Mouse (Mus musculus) stomach, postnatal 0 days (tissue): Measurements from ENCODE around the gene Nr2c1.

Experiments used
- CTCF ChIP-seq: IDR thresholded peaks from 2 replicates; pipeline ENCODE4 v1.5.1; 2016; ENCODE audit warnings: antibody characterized with exemption, low read depth, mild to moderate bottlenecking, moderate library complexity
- EP300 ChIP-seq: optimal IDR thresholded peaks from 2 replicates; pipeline ENCODE3; 2016; ENCODE audit warnings: antibody characterized with exemption

- TF ChIP-seq CTCF (no peak), EP300 (no peak)
These were observed 26.8 kb downstream of the Nr2c1 start for GRCm38 (mm10) chr10:94174652-94175051.
